Mouse (Mus musculus) heart, adult 18-20 months (tissue): ENCODE results near the gene Samd9l. TPM values are rescaled to one million over a fixed set of nuclear protein-coding genes. Genes with fewer than 3 reads are reported as not detected.
"Not testable (repeated sequence)": the region's sequence is repeated elsewhere in the genome, so short reads cannot be mapped to it uniquely, and the experiment has no call there.

ENCODE experiments used
- DNase-seq, 2 experiments: peaks; one replicate each; pipeline ENCODE4 v3.0.0; 2021 to 2022; ENCODE audit warnings: mixed read lengths in 1 of 2
- long read RNA-seq, 2 experiments: library from polyadenylated mRNA; stranded (forward); transcript quantifications; one replicate each; pipeline ENCODE4 v2.0.0; 2021
- total RNA-seq, 2 experiments: library from RNA; stranded (reverse); gene quantifications; 2 replicates each; pipeline ENCODE4 v1.2.3; 2021

Gene Samd9l
- 1 to 10 TPM; 6.2 to 7.3 TPM for total RNA-seq
- long read RNA-seq, experiment 1, full-length matches to known transcripts = 3 of 3 reads
- long read RNA-seq, experiment 1, partial matches to known transcripts = 0 of 3 reads
- long read RNA-seq, experiment 1, other reads (novel, unspliced or antisense) = 0 of 3 reads
- long read RNA-seq, experiment 2, full-length matches to known transcripts = 3 of 3 reads
- long read RNA-seq, experiment 2, partial matches to known transcripts = 0 of 3 reads
- long read RNA-seq, experiment 2, other reads (novel, unspliced or antisense) = 0 of 3 reads

- peak; percentile 91 for DNase-seq
These were observed at the start of gene Samd9l for GRCm38 (mm10) chr6:3399340-3400068. TSS of gene Samd9l (minus strand) at chr6:3399572.

- DNase-seq = peak; percentile 72 to 83
These were observed 48.0 kb upstream of the Samd9l start for GRCm38 (mm10) chr6:3447404-3447803.

- DNase-seq = no peak
These were observed 44.5 kb upstream of the Samd9l start for GRCm38 (mm10) chr6:3443905-3444304.

- no peak for DNase-seq
These were observed 36.7 kb upstream of the Samd9l start for GRCm38 (mm10) chr6:3436087-3436486.

- DNase-seq = not testable (repeated sequence)
These were observed 31.6 kb upstream of the Samd9l start for GRCm38 (mm10) chr6:3430976-3431375.

GRCm38 (mm10) chr6:3427047-3427446 is 27.7 kb upstream of the Samd9l start:
- DNase-seq = no peak

GRCm38 (mm10) chr6:3425333-3425732 is 26.0 kb upstream of the Samd9l start:
- DNase-seq = not testable (repeated sequence)

- DNase-seq = peak; percentile 53 to 80
These were observed 25.4 kb upstream of the Samd9l start for GRCm38 (mm10) chr6:3424613-3425277.

- peak in 1 of 2 experiments; percentile 39 for DNase-seq
These were observed 2.0 kb downstream of the Samd9l start for GRCm38 (mm10) chr6:3397182-3397906.

GRCm38 (mm10) chr6:3395921-3396611 is 3.3 kb downstream of the Samd9l start:
- DNase-seq = not testable (repeated sequence)

- no peak for DNase-seq
These were observed 9.4 kb downstream of the Samd9l start for GRCm38 (mm10) chr6:3389995-3390394.

GRCm38 (mm10) chr6:3386565-3386964 is 12.8 kb downstream of the Samd9l start:
- no peak for DNase-seq

- not testable (repeated sequence) for DNase-seq
These were observed 14.6 kb downstream of the Samd9l start for GRCm38 (mm10) chr6:3384816-3385215.

- peak in 1 of 2 experiments; percentile 41 for DNase-seq
These were observed 15.1 kb downstream of the Samd9l start for GRCm38 (mm10) chr6:3384115-3384791.

GRCm38 (mm10) chr6:3379146-3379545 is 20.2 kb downstream of the Samd9l start:
- no peak for DNase-seq

GRCm38 (mm10) chr6:3376687-3377086 is 22.7 kb downstream of the Samd9l start:
- no peak for DNase-seq

GRCm38 (mm10) chr6:3369527-3369926 is 29.8 kb downstream of the Samd9l start:
- DNase-seq = no peak

GRCm38 (mm10) chr6:3365609-3366008 is 33.8 kb downstream of the Samd9l start:
- not testable (repeated sequence) for DNase-seq

GRCm38 (mm10) chr6:3345924-3346597 is 53.3 kb downstream of the Samd9l start:
- peak; percentile 70 to 74 for DNase-seq

GRCm38 (mm10) chr6:3345043-3345639 is 54.2 kb downstream of the Samd9l start:
- not testable (repeated sequence) for DNase-seq
